Mouse (Mus musculus) leukemia stem cell, adult 10-12 weeks (primary cell): ENCODE results near the gene Thop1. TPM values are rescaled to one million over a fixed set of nuclear protein-coding genes. Genes with fewer than 3 reads are reported as not detected.

ENCODE experiments used
- polyA plus RNA-seq: library from polyadenylated mRNA; stranded (reverse); fragments of >175 nt; gene quantifications from 2 replicates; pipeline ENCODE4 v1.2.3, GENCODE M21; 2012; ENCODE audit warnings: low replicate concordance

Gene Thop1
- 162 and 193 TPM in 2 replicates for polyA plus RNA-seq

DNA sequence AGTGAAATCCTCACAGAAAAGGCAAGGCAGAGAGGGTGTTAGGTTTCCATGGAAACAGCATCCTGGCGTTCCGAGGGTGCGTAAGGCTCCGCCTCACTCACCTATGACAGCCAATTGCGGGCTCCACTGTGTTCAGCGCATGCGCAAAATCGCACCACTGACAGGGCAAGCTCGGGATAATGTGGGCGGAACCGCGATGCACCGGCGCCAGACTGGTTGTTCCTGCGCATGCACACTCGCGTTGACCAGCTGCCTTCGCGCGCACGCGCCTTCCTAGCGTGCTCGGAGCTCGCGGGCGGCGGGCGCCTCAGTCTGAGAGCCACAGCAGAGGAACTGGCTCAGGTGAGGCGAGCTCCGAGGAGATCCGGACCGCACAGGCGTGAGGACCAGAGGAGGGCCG, at the start of gene Thop1:
TSS of gene Thop1 (plus strand) at position 200 of the 400 bp plus-strand sequence.

DNA sequence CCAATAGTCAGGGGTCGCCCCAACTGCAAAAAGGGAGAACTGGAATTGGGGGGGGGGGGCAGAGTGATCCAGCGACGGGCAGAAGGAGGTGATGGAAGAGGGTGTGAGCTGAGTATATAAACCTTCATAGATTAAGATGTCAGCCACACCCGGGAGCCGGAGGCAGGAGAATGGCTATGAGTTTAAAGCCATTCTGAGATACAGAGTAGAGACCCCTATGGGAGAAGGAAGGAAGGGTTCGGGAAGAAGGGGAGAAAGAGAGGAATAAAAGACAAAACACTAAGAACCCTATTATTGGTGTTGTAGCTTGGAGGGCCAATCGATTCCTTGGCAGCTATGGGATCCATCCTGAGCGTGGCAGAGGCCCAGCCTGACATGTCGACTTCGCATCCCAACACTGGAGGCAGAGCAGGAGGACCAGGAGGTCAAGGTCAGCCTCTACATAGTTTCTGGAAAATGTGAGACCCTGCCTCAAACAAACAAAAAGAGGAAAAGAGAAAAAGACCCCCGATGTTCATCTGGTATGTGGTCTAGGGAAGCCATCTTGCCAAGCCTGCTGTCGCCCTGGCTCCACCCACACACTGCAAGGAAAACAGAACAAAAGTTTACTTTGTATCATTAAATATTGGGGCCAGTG, 44.1 kb upstream of the Thop1 start, which contains the start of gene Diras1:
TSS of gene Diras1 (minus strand) at position 24 of the 637 bp plus-strand sequence.

DNA sequence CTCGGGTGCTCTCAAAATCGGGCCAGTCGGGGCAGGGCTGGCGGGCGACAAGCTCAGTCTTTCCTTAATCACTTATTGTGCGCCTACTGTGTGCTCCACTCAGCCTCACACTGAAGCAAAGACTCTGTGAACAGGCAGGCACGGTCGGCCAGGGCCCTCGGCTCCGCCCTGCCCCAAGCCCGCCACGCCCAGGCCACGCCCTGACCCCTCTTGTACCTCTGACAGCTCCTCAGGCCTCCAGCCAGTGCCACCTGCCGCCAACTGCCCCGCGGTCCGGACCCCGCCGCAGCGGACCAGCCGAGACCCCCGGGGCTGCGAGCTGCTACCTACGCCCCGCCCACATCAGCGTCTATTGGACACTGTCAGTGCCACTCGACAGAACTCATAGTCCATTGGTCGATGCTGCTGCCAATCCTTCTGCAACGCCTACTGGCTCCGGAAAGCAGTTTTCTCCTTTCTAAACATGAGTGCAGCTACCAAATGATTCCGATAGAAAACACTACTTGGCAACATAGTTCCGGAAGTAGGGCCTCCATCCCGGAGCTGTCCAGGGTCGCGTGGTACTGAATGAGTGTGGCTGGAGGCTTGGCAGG, 32.8 kb upstream of the Thop1 start, which contains the start of gene Slc39a3:
TSS of gene Slc39a3 (minus strand) at position 439 of the 593 bp plus-strand sequence.

DNA sequence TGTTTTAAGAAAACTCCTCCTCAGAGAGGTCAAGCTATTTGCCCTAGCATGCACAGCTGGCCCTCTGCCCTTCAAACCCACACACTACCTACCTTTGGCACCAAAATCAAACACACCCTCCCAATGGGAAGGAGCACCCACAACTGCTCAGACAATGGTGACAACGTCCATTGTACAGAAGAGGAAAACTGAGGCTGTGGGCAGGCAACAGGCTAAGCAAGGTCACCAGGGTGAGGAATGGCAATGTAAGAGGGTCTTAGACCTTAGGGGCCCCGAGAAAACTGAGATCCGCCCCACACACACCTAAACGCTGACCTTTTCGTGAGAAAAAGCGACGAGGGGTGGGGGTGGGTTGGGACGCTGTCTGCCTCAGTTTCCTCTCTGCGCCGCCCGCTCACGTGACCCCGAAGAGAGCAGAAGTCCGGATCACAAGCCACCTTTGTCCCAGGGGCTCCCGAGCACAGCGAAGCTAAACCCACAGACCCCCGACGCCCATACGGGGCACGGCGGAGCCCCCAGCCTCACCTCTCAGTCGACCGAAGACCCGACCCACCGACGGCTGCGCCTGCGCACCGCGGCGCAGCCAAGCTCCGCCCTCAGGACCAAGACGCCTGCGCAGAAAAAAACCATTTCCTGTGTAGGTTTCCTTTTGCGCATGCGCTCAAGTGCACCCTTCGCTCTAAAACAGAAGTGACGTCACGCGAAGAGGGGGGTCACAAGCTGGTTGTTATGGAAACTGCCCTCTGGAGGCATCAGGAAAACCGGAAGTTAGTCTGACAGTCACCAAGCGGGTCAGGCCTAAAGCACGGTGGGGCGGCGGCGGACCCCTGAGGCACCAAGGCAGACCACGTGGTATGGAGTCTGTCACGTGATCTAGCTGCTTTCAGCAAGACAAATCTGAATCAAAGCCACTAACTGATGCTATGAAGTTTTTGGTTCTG, 10.0 kb upstream of the Thop1 start, which contains the start of gene Sgta:
TSS of gene Sgta (minus strand) at position 579 of the 941 bp plus-strand sequence.

GRCm38 (mm10) chr10:81105565-81106112, 35.8 kb downstream of the Thop1 start, which contains the start of gene Map2k2:
Map2k2 (plus strand) TSS chr10:81105915.

Other genes with a start within 250 kb of the Thop1 start
- 1,955 and 2,032 TPM in 2 replicates for gene Oaz1, start 243.4 kb upstream of the Thop1 start, polyA plus RNA-seq
- 0.27 and 0.65 TPM in 2 replicates for gene Lingo3, start 226.0 kb upstream of the Thop1 start, polyA plus RNA-seq
- gene Lsm7, start 214.8 kb upstream of the Thop1 start, polyA plus RNA-seq = 82.8 and 101 TPM in 2 replicates
- gene Sppl2b, start 214.8 kb upstream of the Thop1 start, polyA plus RNA-seq = 289 and 463 TPM in 2 replicates
- 0.36 and 1.6 TPM in 2 replicates for gene Tmprss9, start 198.2 kb upstream of the Thop1 start, polyA plus RNA-seq
- gene Timm13, start 169.1 kb upstream of the Thop1 start, polyA plus RNA-seq = 135 and 264 TPM in 2 replicates
- gene Lmnb2, start 151.8 kb upstream of the Thop1 start, polyA plus RNA-seq = 5.7 and 6.6 TPM in 2 replicates
- 5.7 and 9.6 TPM in 2 replicates for gene Gadd45b, start 140.0 kb upstream of the Thop1 start, polyA plus RNA-seq
- 0.27 and 0.35 TPM in 2 replicates for gene Gng7, start 55.1 kb upstream of the Thop1 start, polyA plus RNA-seq
- not detected in 2 replicates for gene Diras1, start 44.4 kb upstream of the Thop1 start, polyA plus RNA-seq
- 13.0 and 21.1 TPM in 2 replicates for gene Slc39a3, start 32.6 kb upstream of the Thop1 start, polyA plus RNA-seq
- 204 and 220 TPM in 2 replicates for gene Sgta, start 9.9 kb upstream of the Thop1 start, polyA plus RNA-seq
- gene Creb3l3, start 28.8 kb downstream of the Thop1 start, polyA plus RNA-seq = 0.35 TPM in 1 of 2 replicates, not detected in the other
- 498 and 833 TPM in 2 replicates for gene Map2k2, start 35.9 kb downstream of the Thop1 start, polyA plus RNA-seq
- 295 and 321 TPM in 2 replicates for gene Zbtb7a, start 65.2 kb downstream of the Thop1 start, polyA plus RNA-seq
- gene Pias4, start 97.9 kb downstream of the Thop1 start, polyA plus RNA-seq = 90.2 and 186 TPM in 2 replicates
- gene Eef2, start 106.6 kb downstream of the Thop1 start, polyA plus RNA-seq = 344 and 2,489 TPM in 2 replicates
- gene Dapk3, start 113.0 kb downstream of the Thop1 start, polyA plus RNA-seq = 53.3 and 169 TPM in 2 replicates
- not detected in 2 replicates for gene 4930442H23Rik, start 113.8 kb downstream of the Thop1 start, polyA plus RNA-seq
- gene Nmrk2, start 132.0 kb downstream of the Thop1 start, polyA plus RNA-seq = not detected in 2 replicates
- gene Atcay, start 160.8 kb downstream of the Thop1 start, polyA plus RNA-seq = 0.09 and 0.16 TPM in 2 replicates
- 1.6 and 1.7 TPM in 2 replicates for gene Zfr2, start 163.1 kb downstream of the Thop1 start, polyA plus RNA-seq
- 4.8 and 18.9 TPM in 2 replicates for gene Matk, start 182.9 kb downstream of the Thop1 start, polyA plus RNA-seq
- 351 and 433 TPM in 2 replicates for gene Mrpl54, start 196.9 kb downstream of the Thop1 start, polyA plus RNA-seq
- gene Apba3, start 196.9 kb downstream of the Thop1 start, polyA plus RNA-seq = 147 and 155 TPM in 2 replicates
- gene Tjp3, start 221.5 kb downstream of the Thop1 start, polyA plus RNA-seq = 2.4 and 5.3 TPM in 2 replicates
- gene Pip5k1c, start 222.9 kb downstream of the Thop1 start, polyA plus RNA-seq = 189 and 253 TPM in 2 replicates